ENCODE assay signal across 33 mouse cellular contexts in genomic region chr7:6151266-6151665, GRCm38 (mm10). TPM values are rescaled to one million over a fixed set of nuclear protein-coding genes. Genes with fewer than 3 reads are reported as not detected.
DNase-seq lines count a peak whose midpoint lies in the region; ATAC-seq and TF ChIP-seq lines count a peak whose summit lies in the region.
"Had no signal": no experiment of that assay in that cellular context is flagged by ENCODE, and none has a peak within 500 bp of the region (broad histone marks: within the 10 kb centered on the region; RNA-seq: fewer than 3 reads in every experiment).

No protein-coding gene starts in this region.

- peaks cover 8% of the 10 kb centered on the region for H3K79me2 ChIP-seq in heart, adult 2 months (replicated peaks; ENCODE audit: control insufficient read depth, insufficient read depth, low read length)

- no peak overlapping the region for H3K4me3 ChIP-seq in heart, adult 2 months
- H3K4me3 ChIP-seq in lung, embryonic 16.5 days (ENCODE audit: low read length) = no peak overlapping the region
- H3K4me3 ChIP-seq in liver, embryonic 11.5 days (ENCODE audit: low read depth, low read length) = no peak overlapping the region
- H3K4me3 ChIP-seq in stomach, embryonic 16.5 days (replicated peaks; ENCODE audit: low read length) = no peak overlapping the region
- H3K4me3 ChIP-seq: embryonic facial prominence, embryonic 10.5 days; hindbrain, embryonic 10.5 days; limb, embryonic 10.5 days; midbrain, embryonic 12.5 days had no signal

- H3K27me3 ChIP-seq in heart, adult 2 months (ENCODE audit: control insufficient read depth, insufficient read depth, low read length) = no peaks in the 10 kb centered on the region
- no peaks in the 10 kb centered on the region for H3K27me3 ChIP-seq in lung, embryonic 16.5 days (ENCODE audit: control insufficient read depth, insufficient read depth, low read depth, low read length)
- H3K27me3 ChIP-seq in liver, embryonic 11.5 days (replicated peaks; ENCODE audit: control insufficient read depth, insufficient read depth, low read length) = no peaks in the 10 kb centered on the region
- no peaks in the 10 kb centered on the region for H3K27me3 ChIP-seq in stomach, embryonic 16.5 days (ENCODE audit: control insufficient read depth, insufficient read depth, low read length)
- H3K27me3 ChIP-seq: midbrain, embryonic 12.5 days had no signal

- intact Hi-C loops in heart, adult 2 months (cut with DNase I) = no loop called here
- intact Hi-C loops in heart, postnatal 14 days (cut with DNase I) = loop anchor here (10.0 kb wide), 1 partner anchor 1066 kb away; the partner anchor contains the start of gene Epn1

- no peak overlapping the region for H3K9ac ChIP-seq in heart, adult 2 months (ENCODE audit: low read depth, low read length)
- no peak overlapping the region for H3K9ac ChIP-seq in lung, embryonic 16.5 days (ENCODE audit: low read length)
- no peak overlapping the region for H3K9ac ChIP-seq in liver, embryonic 11.5 days (ENCODE audit: low read depth, low read length)
- peak overlapping the region; percentile 10; the same call in 1 of the 2 replicates for H3K9ac ChIP-seq in stomach, embryonic 16.5 days (ENCODE audit: low read length)
- H3K9ac ChIP-seq: midbrain, embryonic 12.5 days had no signal

- no peak for DNase-seq in heart, adult 2 months
- no peak for DNase-seq in heart, postnatal 14 days
- no peak for DNase-seq in lung, adult 18-20 months
- DNase-seq in liver, embryonic 11.5 days (ENCODE audit: low spot score) = no peak
- no peak for DNase-seq in urinary bladder, postnatal 4 days (ENCODE audit: low spot score in 2 of 2)
- DNase-seq: adrenal gland, adult 2 months; B cell, adult 2 months; cerebellum, adult 18-20 months; kidney, adult 11 months; kidney, postnatal 10 days; lung, postnatal 36 days; retina, postnatal 1 day; right cerebral cortex, postnatal 4 days; thymus, adult 18-20 months; thymus, postnatal 4 days had no signal

- H3K4me2 ChIP-seq in lung, embryonic 16.5 days (ENCODE audit: low read depth, low read length) = no peak overlapping the region
- H3K4me2 ChIP-seq in liver, embryonic 11.5 days = 0 out of 2 replicates have a peak overlapping the region, but pooled peaks have one; percentile 3
- no peak overlapping the region for H3K4me2 ChIP-seq in stomach, embryonic 16.5 days (ENCODE audit: low read depth, low read length)
- H3K4me2 ChIP-seq: midbrain, embryonic 12.5 days had no signal

- ATAC-seq in lung, embryonic 16.5 days (ENCODE audit: low read depth) = no peak
- no peak for ATAC-seq in liver, embryonic 11.5 days (replicated peaks; ENCODE audit: low FRiP score)
- ATAC-seq in stomach, embryonic 16.5 days (ENCODE audit: insufficient read depth, low FRiP score) = no peak
- ATAC-seq: hindbrain, postnatal 0 days had no signal

- no peak for TF ChIP-seq POLR2A in heart, adult 2 months (IDR thresholded peaks at IDR 0.05; ENCODE audit: insufficient read depth, low read depth, low read length)

- no peak for TF ChIP-seq EP300 in heart, adult 2 months (IDR thresholded peaks at IDR 0.05; ENCODE audit: insufficient read depth, low read depth, low read length)

- peaks cover 44% of the 10 kb centered on the region for H3K4me1 ChIP-seq in heart, adult 2 months (ENCODE audit: control insufficient read depth, insufficient read depth, low read length)
- peaks cover 49% of the 10 kb centered on the region for H3K4me1 ChIP-seq in lung, embryonic 16.5 days (replicated peaks; ENCODE audit: control insufficient read depth, insufficient read depth, low read length)
- peaks cover 45% of the 10 kb centered on the region for H3K4me1 ChIP-seq in liver, embryonic 11.5 days (replicated peaks; ENCODE audit: control insufficient read depth, insufficient read depth, low read length)
- H3K4me1 ChIP-seq in stomach, embryonic 16.5 days (ENCODE audit: control insufficient read depth, insufficient read depth, low read length) = peaks cover 59% of the 10 kb centered on the region

- H3K27ac ChIP-seq in heart, adult 2 months = peak overlapping the region; percentile 57
- 0 out of 2 replicates have a peak overlapping the region, but pooled peaks have one; percentile 16 for H3K27ac ChIP-seq in lung, embryonic 16.5 days (ENCODE audit: low read length)
- H3K27ac ChIP-seq in liver, embryonic 11.5 days (ENCODE audit: low read depth, low read length) = no peak overlapping the region
- peak overlapping the region; percentile 40; the same call in 1 of the 2 replicates for H3K27ac ChIP-seq in stomach, embryonic 16.5 days (ENCODE audit: low read length)
- H3K27ac ChIP-seq: embryonic facial prominence, embryonic 10.5 days; hindbrain, embryonic 10.5 days; hindbrain, postnatal 0 days; limb, embryonic 10.5 days; midbrain, embryonic 12.5 days had no signal

- H3K9me3 ChIP-seq in lung, embryonic 16.5 days (ENCODE audit: control insufficient read depth, low read length) = no peaks in the 10 kb centered on the region
- H3K9me3 ChIP-seq in liver, embryonic 11.5 days (ENCODE audit: control insufficient read depth, low read length) = no peaks in the 10 kb centered on the region
- no peaks in the 10 kb centered on the region for H3K9me3 ChIP-seq in stomach, embryonic 16.5 days (replicated peaks; ENCODE audit: control insufficient read depth, low read length)
- H3K9me3 ChIP-seq: limb, embryonic 10.5 days; midbrain, embryonic 12.5 days had no signal

- peaks cover 12% of the 10 kb centered on the region for H3K36me3 ChIP-seq in heart, adult 2 months (ENCODE audit: control insufficient read depth, insufficient read depth, low read length)
- no peaks in the 10 kb centered on the region for H3K36me3 ChIP-seq in lung, embryonic 16.5 days (ENCODE audit: control insufficient read depth, insufficient read depth, low read length)
- H3K36me3 ChIP-seq in liver, embryonic 11.5 days (ENCODE audit: control insufficient read depth, insufficient read depth, low read length) = no peaks in the 10 kb centered on the region; the same call in 1 of the 2 replicates
- no peaks in the 10 kb centered on the region for H3K36me3 ChIP-seq in stomach, embryonic 16.5 days (ENCODE audit: control insufficient read depth, insufficient read depth, low read length)
- H3K36me3 ChIP-seq: midbrain, embryonic 12.5 days had no signal

- TF ChIP-seq CTCF in heart, adult 2 months (IDR thresholded peaks at IDR 0.05) = no peak

- 34% methylated on average over 1 of the region's 1 CpGs for WGBS in heart, adult 2 months
- 90% methylated on average over 1 of the region's 1 CpGs for WGBS in lung, embryonic 16.5 days
- 93% methylated on average over 1 of the region's 1 CpGs for WGBS in liver, embryonic 11.5 days
- 64% methylated on average over 1 of the region's 1 CpGs for WGBS in stomach, embryonic 16.5 days

RNA-seq across cellular contexts. Expression of gene Zfp787, which starts 4.5 kb away (rescaled TPM):
- 10 to 100 TPM; 28.4 to 35.2 TPM for total RNA-seq in heart, adult 2 months (2021)
- polyA plus RNA-seq in heart, adult 2 months (2012; rRNA removed) = 29.6 and 32.5 TPM in 2 replicates
- total RNA-seq in heart, postnatal 14 days (2021) = 10 to 100 TPM; 37.8 to 38.9 TPM
- polyA plus RNA-seq in lung, embryonic 16.5 days (2015; fragmentation: Nextera tagmentation; extraction: Ambion mirVana) = 22.6 and 23.0 TPM in 2 replicates
- 15.2 and 15.6 TPM in 2 replicates for polyA plus RNA-seq in liver, embryonic 11.5 days (2014; fragmentation: Nextera tagmentation; extraction: Ambion mirVana)
- 15.0 and 22.0 TPM in 2 replicates for polyA plus RNA-seq in stomach, embryonic 16.5 days (2015; fragmentation: Nextera tagmentation; extraction: Ambion mirVana)

RNA-seq across cellular contexts. Expression of gene Zfp444, which starts 20.8 kb away (rescaled TPM):
- 10 to 100 TPM; 11.0 to 12.7 TPM for total RNA-seq in heart, adult 2 months (2021)
- polyA plus RNA-seq in heart, adult 2 months (2012; rRNA removed) = 8.1 and 10.9 TPM in 2 replicates
- total RNA-seq in heart, postnatal 14 days (2021) = 10 to 100 TPM; 10.3 to 11.5 TPM
- polyA plus RNA-seq in lung, embryonic 16.5 days (2015; fragmentation: Nextera tagmentation; extraction: Ambion mirVana) = 48.4 and 53.1 TPM in 2 replicates
- 44.6 and 46.8 TPM in 2 replicates for polyA plus RNA-seq in liver, embryonic 11.5 days (2014; fragmentation: Nextera tagmentation; extraction: Ambion mirVana)
- polyA plus RNA-seq in stomach, embryonic 16.5 days (2015; fragmentation: Nextera tagmentation; extraction: Ambion mirVana) = 28.8 and 32.7 TPM in 2 replicates

RNA-seq across cellular contexts. Expression of gene Galp, which starts 45.6 kb away (rescaled TPM):
- not detected for total RNA-seq in heart, adult 2 months (2021)
- polyA plus RNA-seq in heart, adult 2 months (2012; rRNA removed) = not detected in 2 replicates
- not detected for total RNA-seq in heart, postnatal 14 days (2021)
- polyA plus RNA-seq in lung, embryonic 16.5 days (2015; fragmentation: Nextera tagmentation; extraction: Ambion mirVana) = not detected in 2 replicates
- polyA plus RNA-seq in liver, embryonic 11.5 days (2014; fragmentation: Nextera tagmentation; extraction: Ambion mirVana) = not detected in 2 replicates
- not detected in 2 replicates for polyA plus RNA-seq in stomach, embryonic 16.5 days (2015; fragmentation: Nextera tagmentation; extraction: Ambion mirVana)
- total RNA-seq: adrenal gland, adult 2 months; common myeloid progenitor, adult 5-6 weeks; gastrocnemius, adult 18-20 months; granulocyte monocyte progenitor cell, adult 5-6 weeks; hindbrain, postnatal 0 days; layer of hippocampus, adult 18-20 months; left cerebral cortex, adult 18-20 months; monocyte, adult 5-6 weeks had no signal
- polyA plus RNA-seq: adrenal gland, adult 2 months; brain, embryonic 14.5 days; embryonic facial prominence, embryonic 10.5 days; forebrain, embryonic 11.5 days; heart, embryonic 14.5 days; hindbrain, embryonic 10.5 days; hindbrain, postnatal 0 days; limb, embryonic 10.5 days; liver, embryonic 16.5 days; midbrain, embryonic 12.5 days; neural tube, embryonic 11.5 days had no signal
